Mouse (Mus musculus) left cerebral cortex, adult 8-10 months (tissue): Measurements from ENCODE around the gene Rock2. TPM values are rescaled to one million over a fixed set of nuclear protein-coding genes. Genes with fewer than 3 reads are reported as not detected.

Experiments
- total RNA-seq, 4 experiments: library from RNA; stranded (reverse); gene quantifications; 2 replicates each; pipeline ENCODE4 v1.2.4; 2022

Rock2 gene
- total RNA-seq, 4 experiments from 2014 or later: 122 to 132 (median 129) TPM

Other genes starting within 250 kb of the Rock2 start
- 100 to 1,000 TPM; 131 to 169 (median 152) TPM for gene Ntsr2, start 241.5 kb upstream of the Rock2 start, total RNA-seq
- gene Greb1, start 94.0 kb upstream of the Rock2 start, total RNA-seq: 1 to 10 TPM in 2 of 4 experiments, under 1 TPM in 2; 0.63 to 1.5 (median 1.2) TPM
- 10 to 100 TPM; 32.1 to 36.6 (median 34.6) TPM for gene E2f6, start 83.9 kb upstream of the Rock2 start, total RNA-seq
- gene Pqlc3, start 105.5 kb downstream of the Rock2 start, total RNA-seq: 1 to 10 TPM; 1.2 to 1.9 (median 1.8) TPM
- gene 2410004P03Rik, start 116.8 kb downstream of the Rock2 start, total RNA-seq: 1 to 10 TPM in 1 of 4 experiments, under 1 TPM in 3; 0.74 to 1.1 (median 0.85) TPM